Mouse (Mus musculus): ENCODE results near the gene Foxk1. TPM values are rescaled to one million over a fixed set of nuclear protein-coding genes. Genes with fewer than 3 reads are reported as not detected.

Foxk1 gene
- total and polyA plus RNA-seq, 3 experiments, result 8.2 to 20.2 TPM; not detected in 1

- DNase-seq (ENCODE audit: low read depth, low spot score), result no peak
- H3K9me3 ChIP-seq (replicated peaks; ENCODE audit: insufficient read depth, low read length), result no peaks in the 10 kb centered on the region
- H3K4me3 ChIP-seq (ENCODE audit: control insufficient read depth in 1 of 2, insufficient read depth in 1 of 2, low read depth in 2 of 2, low read length in 2 of 2), result no peak overlapping the region
- H3K4me1 ChIP-seq (ENCODE audit: control insufficient read depth in 1 of 2, insufficient read depth in 2 of 2, low read length in 2 of 2), result peaks cover 0 to 1% of the 10 kb centered on the region in 2 experiments; a peak in 2 of 4 replicates
- H3K79me2 ChIP-seq (ENCODE audit: control insufficient read depth, insufficient read depth, low read length, poor library complexity), result peaks cover 2% of the 10 kb centered on the region; the same call in 1 of the 2 replicates
- 0 out of 4 replicates have a peak, but pooled peaks cover 0 to 2% of the 10 kb centered on the region in 2 experiments for H3K36me3 ChIP-seq (ENCODE audit: control insufficient read depth in 1 of 2, insufficient read depth in 2 of 2, low read length in 2 of 2)
- H3K27ac ChIP-seq (ENCODE audit: control insufficient read depth, low read depth, low read length), result no peak overlapping the region
- no peak for TF ChIP-seq E2F4 (IDR thresholded peaks at IDR 0.05; ENCODE audit: borderline replicate concordance, low read depth, low read length)
- no peak for TF ChIP-seq POLR2AphosphoS5 (IDR thresholded peaks at IDR 0.05; ENCODE audit: borderline replicate concordance, low read depth, low read length)
- TF ChIP-seq SIN3A (IDR thresholded peaks at IDR 0.05; ENCODE audit: low read length), result no peak
- H3K27me3 ChIP-seq (ENCODE audit: control insufficient read depth in 1 of 2, insufficient read depth in 2 of 2, low read length in 2 of 2), result no peaks in the 10 kb centered on the region
- H3K9ac ChIP-seq (ENCODE audit: control insufficient read depth, low read depth, low read length, poor library complexity, severe bottlenecking), result no peak overlapping the region
Measured at GRCm38 (mm10) chr5:142459834-142460233, 58.5 kb downstream of the Foxk1 start.

- H3K36me3 ChIP-seq (ENCODE audit: control insufficient read depth in 1 of 2, insufficient read depth in 2 of 2, low read length in 2 of 2), result 0 out of 4 replicates have a peak, but pooled peaks cover 0 to 2% of the 10 kb centered on the region in 2 experiments
- H3K79me2 ChIP-seq (ENCODE audit: control insufficient read depth, insufficient read depth, low read length, poor library complexity), result peaks cover 2% of the 10 kb centered on the region; the same call in 1 of the 2 replicates
Measured at GRCm38 (mm10) chr5:142461942-142462640, 60.8 kb downstream of the Foxk1 start.

DNA sequence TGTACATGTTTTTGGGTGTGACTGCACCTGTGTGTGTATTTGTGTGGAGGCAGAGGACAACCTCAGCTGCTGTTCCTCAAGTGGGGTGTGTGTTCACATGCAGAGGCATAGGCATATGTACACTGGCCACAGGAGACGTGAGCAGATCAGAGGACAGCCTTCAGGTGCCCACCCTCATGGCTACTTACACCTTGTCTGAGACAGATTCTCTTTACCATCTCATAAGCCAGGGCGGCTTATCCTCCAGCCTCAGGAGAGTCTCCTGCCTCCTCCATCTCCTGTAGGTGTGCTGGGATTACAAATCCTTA, 61.3 kb downstream of the Foxk1 start:
- no peak overlapping the region for H3K4me3 ChIP-seq (ENCODE audit: control insufficient read depth in 1 of 2, insufficient read depth in 1 of 2, low read depth in 2 of 2, low read length in 2 of 2)
- H3K27me3 ChIP-seq (ENCODE audit: control insufficient read depth in 1 of 2, insufficient read depth in 2 of 2, low read length in 2 of 2), result no peaks in the 10 kb centered on the region
- no peak overlapping the region for H3K9ac ChIP-seq (ENCODE audit: control insufficient read depth, low read depth, low read length, poor library complexity, severe bottlenecking)
- H3K9me3 ChIP-seq (replicated peaks; ENCODE audit: insufficient read depth, low read length), result no peaks in the 10 kb centered on the region
- H3K36me3 ChIP-seq (ENCODE audit: control insufficient read depth in 1 of 2, insufficient read depth in 2 of 2, low read length in 2 of 2), result 0 out of 4 replicates have a peak, but pooled peaks cover 0 to 2% of the 10 kb centered on the region in 2 experiments
- peaks cover 2% of the 10 kb centered on the region; the same call in 1 of the 2 replicates for H3K79me2 ChIP-seq (ENCODE audit: control insufficient read depth, insufficient read depth, low read length, poor library complexity)
- no peak overlapping the region for H3K27ac ChIP-seq (ENCODE audit: control insufficient read depth, low read depth, low read length)
- DNase-seq (ENCODE audit: low read depth, low spot score), result no peak
- TF ChIP-seq EP300 (IDR thresholded peaks at IDR 0.05; ENCODE audit: low read depth in 1 of 2, low read length in 2 of 2), result no peak
- TF ChIP-seq GATA1 (IDR thresholded peaks at IDR 0.05; ENCODE audit: low read depth, low read length), result no peak
- H3K4me1 ChIP-seq (ENCODE audit: control insufficient read depth in 1 of 2, insufficient read depth in 2 of 2, low read length in 2 of 2), result peaks cover 0 to 8% of the 10 kb centered on the region in 2 experiments; a peak in 2 of 4 replicates

More at GRCm38 (mm10) chr5:142461942-142462640, 60.8 kb downstream of the Foxk1 start:
- Histone ChIP-seq H3K9ac (ENCODE audit: control insufficient read depth, low read depth, low read length, poor library complexity, severe bottlenecking) (no peak overlapping the region), H3K27ac (ENCODE audit: control insufficient read depth, low read depth, low read length) (no peak overlapping the region), H3K4me3 (ENCODE audit: control insufficient read depth in 1 of 2, insufficient read depth in 1 of 2, low read depth in 2 of 2, low read length in 2 of 2) (no peak overlapping the region), H3K9me3 (replicated peaks; ENCODE audit: insufficient read depth, low read length) (no peaks in the 10 kb centered on the region), H3K27me3 (ENCODE audit: control insufficient read depth in 1 of 2, insufficient read depth in 2 of 2, low read length in 2 of 2) (no peaks in the 10 kb centered on the region), H3K4me1 (ENCODE audit: control insufficient read depth in 1 of 2, insufficient read depth in 2 of 2, low read length in 2 of 2) (peaks cover 0 to 8% of the 10 kb centered on the region in 2 experiments; a peak in 2 of 4 replicates)
- TF ChIP-seq ZMIZ1 (IDR thresholded peaks at IDR 0.05; ENCODE audit: low read depth, low read length) (no peak), TBP (IDR thresholded peaks at IDR 0.05; ENCODE audit: low read depth, low read length) (no peak), RCOR1 (IDR thresholded peaks at IDR 0.05; ENCODE audit: low read depth, low read length) (no peak), POLR2A (IDR thresholded peaks at IDR 0.05; ENCODE audit: control insufficient read depth in 1 of 2, insufficient read depth in 1 of 2, low read depth in 1 of 2, low read length in 2 of 2, poor library complexity in 1 of 2) (no peak), MYC (IDR thresholded peaks at IDR 0.05; ENCODE audit: low read depth, low read length) (no peak), POLR2AphosphoS2 (IDR thresholded peaks at IDR 0.05; ENCODE audit: low read length) (no peak; the same call in 1 of the 2 replicates), KAT2A (conservative IDR thresholded peaks at IDR 0.05; ENCODE audit: low read depth, low read length) (no peak), MAFK (IDR thresholded peaks at IDR 0.05; ENCODE audit: borderline replicate concordance, low read depth, low read length) (no peak), TCF12 (IDR thresholded peaks at IDR 0.05; ENCODE audit: low read depth, low read length) (no peak), BHLHE40 (IDR thresholded peaks at IDR 0.05; ENCODE audit: borderline replicate concordance, low read depth, low read length) (no peak), ZKSCAN1 (IDR thresholded peaks at IDR 0.05; ENCODE audit: low read depth, low read length) (no peak), MAZ (IDR thresholded peaks at IDR 0.05; ENCODE audit: low read depth, low read length) (no peak), ZNF384 (IDR thresholded peaks at IDR 0.05; ENCODE audit: low read depth, low read length) (no peak), ETS1 (IDR thresholded peaks at IDR 0.05; ENCODE audit: low read depth, low read length) (no peak)
- DNase-seq (ENCODE audit: low read depth, low spot score), result no peak

All from MEL (cell line).